Mouse (Mus musculus) lung, postnatal 0 days (tissue): Measurements from ENCODE around the gene Nsmf. TPM values are rescaled to one million over a fixed set of nuclear protein-coding genes. Genes with fewer than 3 reads are reported as not detected.

ENCODE experiments used
- ATAC-seq: fragments of 200-750 bp; cut with Nextera tagmentation; 2 replicates; pipeline ENCODE4 v1.8.0; 2017; ENCODE audit warnings: moderate library complexity
- DNase-seq: peaks from one replicate; pipeline ENCODE4 v3.0.0-alpha.2; 2016; ENCODE audit warnings: low spot score
- H3K27ac ChIP-seq: fragments of 300-500 bp; sonication (generic); 2 replicates; pipeline ENCODE4 v1.5.1; 2014; ENCODE audit warnings: antibody characterized with exemption, mild to moderate bottlenecking, low read length, mixed read lengths
- H3K27me3 ChIP-seq: fragments of 300-500 bp; sonication (generic); replicated peaks from 2 replicates; pipeline ENCODE4 v1.6.1; 2014; ENCODE audit warnings: low read length, mixed read lengths; ENCODE audit not compliant: insufficient read depth
- H3K36me3 ChIP-seq: fragments of 300-500 bp; sonication (generic); 2 replicates; pipeline ENCODE4 v1.6.1; 2014; ENCODE audit warnings: low read length, mixed read lengths; ENCODE audit not compliant: insufficient read depth
- H3K4me1 ChIP-seq: fragments of 300-500 bp; sonication (generic); 2 replicates; pipeline ENCODE4 v1.6.1; 2014; ENCODE audit warnings: antibody characterized with exemption, low read depth, low read length, mixed read lengths; ENCODE audit not compliant: insufficient read depth
- H3K4me2 ChIP-seq: fragments of 300-500 bp; sonication (generic); replicated peaks from 2 replicates; pipeline ENCODE4 v1.6.1; 2014; ENCODE audit warnings: low read depth, mild to moderate bottlenecking, low read length, moderate library complexity, mixed read lengths
- H3K4me3 ChIP-seq: fragments of 300-500 bp; sonication (generic); 2 replicates; pipeline ENCODE4 v1.5.1; 2014; ENCODE audit warnings: low read depth, low read length
- H3K9ac ChIP-seq: fragments of 300-500 bp; sonication (generic); replicated peaks from 2 replicates; pipeline ENCODE4 v1.6.1; 2014; ENCODE audit warnings: low read depth, mild to moderate bottlenecking
- H3K9me3 ChIP-seq: fragments of 300-500 bp; sonication (generic); 2 replicates; pipeline ENCODE4 v1.6.1; 2016; ENCODE audit warnings: low read length, mixed read lengths
- CTCF ChIP-seq: IDR thresholded peaks from 2 replicates; pipeline ENCODE4 v1.5.1; 2016; ENCODE audit warnings: antibody characterized with exemption, mild to moderate bottlenecking
- EP300 ChIP-seq: IDR thresholded peaks from 2 replicates; pipeline ENCODE4 v1.6.1; 2016; ENCODE audit warnings: antibody characterized with exemption, mild to moderate bottlenecking, control low read depth
- WGBS: fragments of 180-500 bp; shearing (Covaris S2); extraction: QIAGEN DNeasy Blood & Tissue Kit; methylation state at CpG from one replicate; pipeline ENCODE4 v1.1.7; 2014; 5-methylcytosine and 5-hydroxymethylcytosine counted together
- polyA plus RNA-seq: library from polyadenylated mRNA; unstranded; fragments of >200 nt; fragmentation: Nextera tagmentation; extraction: Ambion mirVana; gene quantifications from 2 replicates; pipeline ENCODE4 v1.2.1, GENCODE M21; 2015

Nsmf gene
- 49.3 and 50.2 TPM in 2 replicates for polyA plus RNA-seq

GRCm38 (mm10) chr2:25054221-25055067 lies at the start of gene Nsmf:
TSS of gene Nsmf (plus strand) at chr2:25054355.
- DNase-seq, result peak; percentile 92
- Histone ChIP-seq H3K36me3 (no peaks in the 10 kb centered on the region), H3K4me3 (peak within 1 kb of the TSS; percentile 65), H3K4me2 (peak within 1 kb of the TSS; percentile 85), H3K9ac (peak within 1 kb of the TSS; percentile 63), H3K27me3 (no peaks in the 10 kb centered on the region), H3K27ac (no peak within 1 kb of the TSS), H3K4me1 (peaks cover 7% of the 10 kb centered on the region; the same call in 1 of the 2 replicates), H3K9me3 (no peaks in the 10 kb centered on the region)
- TF ChIP-seq EP300 (no peak), CTCF (peak; percentile 42)
- ATAC-seq, result peak; percentile 97
- 3% methylated on average over 45 of the region's 47 CpGs for WGBS

GRCm38 (mm10) chr2:25006767-25007166 lies 47.4 kb upstream of the Nsmf start:
- Histone ChIP-seq H3K27me3 (no peaks in the 10 kb centered on the region), H3K9ac (no peak overlapping the region), H3K4me3 (no peak overlapping the region), H3K4me1 (no peaks in the 10 kb centered on the region), H3K27ac (no peak overlapping the region), H3K4me2 (no peak overlapping the region), H3K9me3 (no peaks in the 10 kb centered on the region), H3K36me3 (no peaks in the 10 kb centered on the region)
- no peak for TF ChIP-seq EP300
- no peak for TF ChIP-seq CTCF
- ATAC-seq (no peak), DNase-seq (no peak)
- 84% methylated on average over 1 of the region's 1 CpGs for WGBS

GRCm38 (mm10) chr2:25008250-25008649 lies 45.9 kb upstream of the Nsmf start:
- Histone ChIP-seq H3K4me3 (no peak overlapping the region), H3K9me3 (no peaks in the 10 kb centered on the region), H3K27me3 (no peaks in the 10 kb centered on the region), H3K4me1 (no peaks in the 10 kb centered on the region), H3K36me3 (no peaks in the 10 kb centered on the region), H3K9ac (no peak overlapping the region), H3K27ac (no peak overlapping the region), H3K4me2 (no peak overlapping the region)
- no peak for TF ChIP-seq CTCF
- no peak for TF ChIP-seq EP300
- DNase-seq (no peak), ATAC-seq (no peak)

DNA sequence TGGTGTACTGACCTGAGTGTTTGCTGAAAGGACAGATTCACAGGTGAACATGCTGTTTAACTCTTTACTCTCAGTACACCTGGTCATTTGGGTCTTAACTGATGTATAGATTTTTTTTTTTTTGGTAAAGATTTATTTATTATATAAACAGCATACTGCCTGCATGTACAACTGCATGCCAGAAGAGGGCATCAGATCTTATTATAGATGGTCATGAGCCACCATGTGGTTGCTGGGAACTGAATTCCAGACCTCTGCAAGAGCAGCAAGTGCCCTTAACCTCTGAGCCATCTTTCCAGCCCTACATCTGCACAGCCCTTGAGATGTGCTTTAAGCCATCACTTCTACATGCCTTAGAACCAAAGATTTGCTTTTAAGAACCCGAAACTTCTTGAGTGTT lies 31.5 kb upstream of the Nsmf start:
- Histone ChIP-seq H3K36me3 (peaks cover 4% of the 10 kb centered on the region; the same call in 1 of the 2 replicates), H3K4me1 (no peaks in the 10 kb centered on the region), H3K9ac (no peak overlapping the region), H3K4me2 (no peak overlapping the region), H3K4me3 (no peak overlapping the region), H3K27me3 (no peaks in the 10 kb centered on the region), H3K27ac (no peak overlapping the region), H3K9me3 (no peaks in the 10 kb centered on the region)
- ATAC-seq, result no peak
- no peak for DNase-seq
- 85% methylated on average over 1 of the region's 1 CpGs for WGBS
- TF ChIP-seq CTCF, result 0 out of 2 replicates have a peak, but pooled peaks have one; percentile 23
- TF ChIP-seq EP300, result no peak

DNA sequence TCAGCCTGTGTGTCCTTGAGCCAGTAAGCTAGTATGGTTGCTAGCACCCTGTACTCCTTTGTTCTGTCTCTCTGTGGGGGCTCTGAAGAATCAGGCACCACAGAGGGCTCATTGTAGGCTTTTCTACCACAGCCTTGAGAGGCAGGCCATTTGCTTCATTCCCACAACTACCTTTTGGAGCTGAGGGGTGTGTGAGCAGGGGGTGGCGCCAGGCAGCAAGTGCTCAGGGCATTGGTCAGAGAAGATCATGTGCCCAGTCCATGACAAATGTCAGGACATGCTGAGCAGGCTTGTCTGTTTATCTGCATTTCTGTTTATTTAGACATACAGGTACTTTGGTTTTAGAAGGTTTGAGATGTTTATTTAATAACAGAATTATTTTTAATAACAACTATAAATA lies 29.0 kb upstream of the Nsmf start:
- Histone ChIP-seq H3K27me3 (no peaks in the 10 kb centered on the region), H3K4me3 (no peak overlapping the region), H3K9ac (no peak overlapping the region)

DNA sequence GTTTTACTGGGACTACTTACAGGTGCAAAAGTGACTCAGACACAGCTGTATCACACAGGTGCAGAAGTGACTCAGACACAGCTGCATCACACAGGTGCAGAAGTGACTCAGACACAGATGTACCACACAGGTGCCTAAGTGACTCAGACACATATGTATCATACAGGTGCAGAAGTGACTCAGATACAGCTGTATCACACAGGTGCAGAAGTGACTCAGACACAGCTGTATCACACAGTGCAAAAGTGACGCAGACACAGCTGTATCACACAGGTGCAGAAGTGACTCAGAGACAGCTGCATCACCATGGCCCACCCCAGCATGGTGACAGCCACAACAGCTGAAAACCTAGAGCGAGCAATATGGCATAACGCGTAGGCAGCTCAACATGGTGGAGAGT lies 19.2 kb upstream of the Nsmf start:
- no peaks in the 10 kb centered on the region for H3K4me1 ChIP-seq
- no peaks in the 10 kb centered on the region for H3K9me3 ChIP-seq
- TF ChIP-seq CTCF, result no peak
- TF ChIP-seq EP300, result no peak
- no peaks in the 10 kb centered on the region for H3K27me3 ChIP-seq
- ATAC-seq (no peak), DNase-seq (no peak)
- H3K4me2 ChIP-seq, result no peak overlapping the region
- no peak overlapping the region for H3K4me3 ChIP-seq
- 92% methylated on average over 4 of the region's 4 CpGs for WGBS
- no peak overlapping the region for H3K9ac ChIP-seq
- no peaks in the 10 kb centered on the region for H3K36me3 ChIP-seq
- no peak overlapping the region for H3K27ac ChIP-seq

More for the DNA sequence above, 29.0 kb upstream of the Nsmf start:
- Histone ChIP-seq H3K36me3 (no peaks in the 10 kb centered on the region), H3K27ac (no peak overlapping the region), H3K9me3 (no peaks in the 10 kb centered on the region), H3K4me2 (no peak overlapping the region), H3K4me1 (no peaks in the 10 kb centered on the region)
- DNase-seq, result no peak
- ATAC-seq, result no peak
- no peak for TF ChIP-seq CTCF
- TF ChIP-seq EP300, result no peak
- WGBS, result 85% methylated on average over 1 of the region's 1 CpGs
